Mouse (Mus musculus): ENCODE results near the gene March9. TPM values are rescaled to one million over a fixed set of nuclear protein-coding genes. Genes with fewer than 3 reads are reported as not detected.
A peak's percentile ranks its signal among the peaks of the same experiment; 100 is the strongest.

The March9 gene
- polyA plus RNA-seq, 1 experiment from 2014 or later = 1.7 TPM

- Histone ChIP-seq H3K4me2 (peak overlapping the region; percentile 54), H3K27ac (no peak overlapping the region), H3K9me3 (no peaks in the 10 kb centered on the region), H3K9ac (no peak overlapping the region), H3K27me3 (peaks cover 73% of the 10 kb centered on the region), H3K4me3 (peak overlapping the region; percentile 32), H3K36me3 (peaks cover 20% of the 10 kb centered on the region), H3K4me1 (peaks cover 22% of the 10 kb centered on the region)
- peak; percentile 20; the same call in 1 of the 2 replicates for ATAC-seq (ENCODE audit: insufficient number of reproducible peaks, low FRiP score, low TSS enrichment, low read depth)
- WGBS = 9% methylated on average over 49 of the region's 51 CpGs
Observed at GRCm38 (mm10) chr10:127091507-127092396, 31.8 kb upstream of the March9 start.

DNA sequence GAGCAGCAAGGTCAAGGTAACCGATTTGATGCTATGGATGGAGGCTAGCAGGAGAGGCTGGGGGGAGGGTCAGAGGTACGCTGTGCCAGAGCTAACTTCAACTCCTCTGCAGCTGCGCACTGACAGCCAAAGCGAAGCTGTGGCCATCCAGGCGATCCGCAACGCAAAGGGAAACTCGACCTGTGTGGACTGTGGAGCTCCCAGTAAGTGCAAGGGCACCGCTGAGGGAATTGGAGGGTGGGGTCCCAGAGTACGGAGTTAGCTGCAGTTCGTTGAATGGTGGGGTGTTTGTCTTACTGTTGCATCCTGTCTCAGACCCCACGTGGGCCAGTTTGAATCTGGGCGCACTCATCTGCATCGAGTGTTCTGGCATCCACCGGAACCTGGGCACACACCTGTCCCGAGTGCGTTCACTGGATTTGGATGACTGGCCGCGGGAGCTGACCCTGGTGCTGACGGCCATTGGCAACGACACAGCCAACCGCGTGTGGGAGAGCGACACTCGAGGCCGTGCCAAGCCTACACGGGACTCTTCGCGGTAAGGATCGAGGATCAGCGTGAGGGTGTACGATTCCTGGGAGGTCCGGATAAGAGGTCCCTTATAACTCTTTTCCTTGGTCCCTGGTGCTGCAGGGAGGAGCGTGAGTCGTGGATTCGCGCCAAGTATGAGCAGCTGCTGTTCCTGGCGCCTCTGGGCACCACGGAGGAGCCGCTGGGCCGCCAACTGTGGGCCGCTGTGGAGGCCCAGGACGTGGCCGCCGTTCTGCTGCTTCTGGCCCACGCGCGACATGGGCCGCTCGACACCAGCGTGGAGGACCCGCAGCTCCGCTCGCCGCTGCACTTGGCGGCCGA is 30.8 kb upstream of the March9 start:
- peak overlapping the region; percentile 54 for H3K4me2 ChIP-seq
- 9% methylated on average over 57 of the region's 57 CpGs for WGBS
- H3K27ac ChIP-seq = no peak overlapping the region
- peaks cover 77% of the 10 kb centered on the region for H3K27me3 ChIP-seq
- H3K9ac ChIP-seq = no peak overlapping the region
- no peak for ATAC-seq (ENCODE audit: insufficient number of reproducible peaks, low FRiP score, low TSS enrichment, low read depth)
- peaks cover 10% of the 10 kb centered on the region for H3K36me3 ChIP-seq
- peak overlapping the region; percentile 32 for H3K4me3 ChIP-seq
- H3K9me3 ChIP-seq = no peaks in the 10 kb centered on the region
- H3K4me1 ChIP-seq = peaks cover 22% of the 10 kb centered on the region

- Histone ChIP-seq H3K4me2 (no peak overlapping the region), H3K4me3 (no peak overlapping the region), H3K36me3 (no peaks in the 10 kb centered on the region), H3K27me3 (peaks cover 92% of the 10 kb centered on the region), H3K4me1 (peaks cover 17% of the 10 kb centered on the region), H3K9me3 (no peaks in the 10 kb centered on the region), H3K27ac (no peak overlapping the region), H3K9ac (no peak overlapping the region)
- ATAC-seq (ENCODE audit: insufficient number of reproducible peaks, low FRiP score, low TSS enrichment, low read depth) = no peak
- 69% methylated on average over 6 of the region's 6 CpGs for WGBS
Observed at GRCm38 (mm10) chr10:127085633-127086032, 25.6 kb upstream of the March9 start.

GRCm38 (mm10) chr10:127085052-127085451 is 25.1 kb upstream of the March9 start:
- H3K27me3 ChIP-seq = peaks cover 92% of the 10 kb centered on the region
- H3K4me1 ChIP-seq = peaks cover 21% of the 10 kb centered on the region
- H3K4me2 ChIP-seq = no peak overlapping the region
- H3K9me3 ChIP-seq = no peaks in the 10 kb centered on the region
- no peak overlapping the region for H3K4me3 ChIP-seq
- WGBS = 75% methylated on average over 9 of the region's 9 CpGs
- ATAC-seq (ENCODE audit: insufficient number of reproducible peaks, low FRiP score, low TSS enrichment, low read depth) = no peak
- H3K9ac ChIP-seq = no peak overlapping the region
- no peaks in the 10 kb centered on the region for H3K36me3 ChIP-seq
- H3K27ac ChIP-seq = no peak overlapping the region

DNA sequence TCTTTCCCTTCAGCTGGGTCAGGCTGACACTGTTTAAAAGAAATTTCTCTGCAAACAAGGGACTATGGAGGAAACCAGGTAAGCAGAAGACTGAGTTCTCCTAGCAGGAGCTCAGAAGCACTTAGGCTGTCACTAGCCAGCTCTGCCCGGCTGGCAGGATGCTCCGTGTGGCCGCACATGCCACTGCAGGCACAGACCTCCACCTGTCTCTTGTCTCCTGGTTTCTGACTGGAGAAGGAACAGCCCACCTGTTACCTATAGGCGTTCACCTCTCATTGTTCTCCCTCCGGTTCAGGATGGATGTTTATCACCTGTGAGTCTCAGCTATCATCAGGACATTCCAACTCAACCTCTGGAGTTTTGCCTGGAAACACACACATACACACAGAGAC is 23.9 kb upstream of the March9 start:
- ATAC-seq (ENCODE audit: insufficient number of reproducible peaks, low FRiP score, low TSS enrichment, low read depth) = no peak
- H3K4me3 ChIP-seq = no peak overlapping the region
- WGBS = 41% methylated on average over 5 of the region's 5 CpGs

DNA sequence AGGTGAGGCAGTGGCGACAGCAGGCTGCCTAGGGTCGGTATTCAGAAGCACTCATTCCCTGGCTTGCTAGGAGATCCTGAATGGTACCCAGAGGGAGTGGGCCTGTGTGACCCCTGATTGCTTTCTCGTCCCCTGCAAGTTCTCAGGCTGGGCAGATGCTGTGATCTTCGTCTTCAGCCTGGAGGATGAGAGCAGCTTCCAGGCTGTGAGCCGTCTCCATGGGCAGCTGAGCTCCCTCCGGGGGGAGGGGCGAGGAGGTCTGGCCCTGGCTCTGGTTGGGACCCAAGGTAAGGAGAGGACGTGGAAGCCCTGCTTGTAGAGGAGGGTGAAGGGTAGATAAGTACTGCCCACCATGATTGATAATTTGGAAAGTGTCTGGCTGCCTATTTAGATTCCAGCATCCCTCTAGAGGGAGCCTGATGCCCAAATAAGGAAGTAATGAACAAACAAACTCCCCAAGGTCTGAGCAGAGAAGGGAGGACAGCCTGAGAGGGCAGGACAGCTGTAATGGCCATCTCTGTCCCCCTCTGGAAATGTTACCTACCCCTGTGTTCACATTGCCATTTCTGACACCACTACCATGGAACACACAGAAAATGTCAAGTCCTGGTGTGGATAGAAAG is 23.4 kb upstream of the March9 start:
- Histone ChIP-seq H3K4me1 (peaks cover 35% of the 10 kb centered on the region), H3K27ac (no peak overlapping the region), H3K4me3 (no peak overlapping the region), H3K27me3 (peaks cover 92% of the 10 kb centered on the region), H3K4me2 (no peak overlapping the region), H3K9ac (no peak overlapping the region), H3K9me3 (no peaks in the 10 kb centered on the region), H3K36me3 (no peaks in the 10 kb centered on the region)
- WGBS = 30% methylated on average over 8 of the region's 8 CpGs
- no peak for ATAC-seq (ENCODE audit: insufficient number of reproducible peaks, low FRiP score, low TSS enrichment, low read depth)

More for the DNA sequence above, 23.9 kb upstream of the March9 start:
- Histone ChIP-seq H3K36me3 (no peaks in the 10 kb centered on the region), H3K27me3 (peaks cover 92% of the 10 kb centered on the region), H3K9ac (no peak overlapping the region), H3K4me2 (no peak overlapping the region), H3K9me3 (no peaks in the 10 kb centered on the region), H3K27ac (no peak overlapping the region), H3K4me1 (peaks cover 32% of the 10 kb centered on the region)

GRCm38 (mm10) chr10:127081996-127082620 is 22.1 kb upstream of the March9 start:
- peaks cover 92% of the 10 kb centered on the region for H3K27me3 ChIP-seq
- H3K4me3 ChIP-seq = peak overlapping the region; percentile 27; the same call in 1 of the 2 replicates
- no peak overlapping the region for H3K9ac ChIP-seq
- H3K27ac ChIP-seq = no peak overlapping the region
- H3K36me3 ChIP-seq = no peaks in the 10 kb centered on the region
- WGBS = 29% methylated on average over 8 of the region's 8 CpGs
- H3K9me3 ChIP-seq = no peaks in the 10 kb centered on the region
- peaks cover 40% of the 10 kb centered on the region for H3K4me1 ChIP-seq
- H3K4me2 ChIP-seq = peak overlapping the region; percentile 45; the same call in 1 of the 2 replicates
- ATAC-seq (ENCODE audit: insufficient number of reproducible peaks, low FRiP score, low TSS enrichment, low read depth) = peak; percentile 23; the same call in 1 of the 2 replicates

DNA sequence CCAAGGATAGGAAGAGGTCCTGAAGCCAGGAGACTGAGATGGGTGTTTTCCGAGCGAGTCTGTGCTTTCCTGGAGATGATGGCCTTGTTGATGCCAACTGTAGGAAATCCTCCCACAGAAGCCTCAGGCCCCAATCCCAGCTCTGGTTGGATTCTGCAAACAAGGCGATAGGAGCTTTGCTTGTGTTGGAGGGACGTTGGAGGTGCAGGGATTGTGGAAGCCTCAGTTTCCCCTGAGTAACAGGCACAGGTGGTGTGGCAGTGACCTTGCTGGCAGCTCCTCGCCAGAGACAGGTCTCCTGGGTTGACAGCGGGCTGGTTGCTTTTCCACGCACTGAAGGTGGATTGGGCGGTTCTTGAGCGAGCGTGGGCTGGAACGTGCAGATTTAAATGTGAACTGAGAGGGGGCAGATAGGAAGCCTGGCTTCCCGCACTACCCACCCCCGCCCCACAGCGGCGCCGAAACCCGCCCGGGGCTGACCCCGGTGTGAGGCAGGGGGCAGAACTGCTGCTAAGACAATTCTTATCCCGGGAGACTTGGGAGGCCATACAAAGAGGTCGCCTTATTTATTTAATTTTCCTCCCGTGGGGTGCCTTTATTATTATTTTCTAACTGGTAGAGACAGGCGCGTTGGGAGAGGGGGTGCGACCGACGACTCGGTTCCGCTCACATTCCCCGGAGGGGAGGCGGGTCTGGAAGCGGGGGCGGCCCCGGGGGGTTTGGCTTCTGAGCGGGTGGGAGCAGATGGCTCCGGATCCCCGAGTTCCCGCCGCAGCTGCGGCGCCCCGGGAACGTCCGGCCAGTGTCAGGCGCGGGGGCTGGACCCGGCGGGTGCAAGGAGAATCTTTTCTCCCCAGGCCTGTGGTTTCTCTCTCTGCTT is 21.2 kb upstream of the March9 start:
- Histone ChIP-seq H3K27me3 (peaks cover 95% of the 10 kb centered on the region), H3K9me3 (no peaks in the 10 kb centered on the region), H3K4me2 (peak overlapping the region; percentile 45), H3K4me3 (peak overlapping the region; percentile 27), H3K36me3 (no peaks in the 10 kb centered on the region), H3K9ac (no peak overlapping the region), H3K4me1 (peaks cover 40% of the 10 kb centered on the region), H3K27ac (no peak overlapping the region)
- 4% methylated on average over 47 of the region's 48 CpGs for WGBS
- ATAC-seq (ENCODE audit: insufficient number of reproducible peaks, low FRiP score, low TSS enrichment, low read depth) = no peak

DNA sequence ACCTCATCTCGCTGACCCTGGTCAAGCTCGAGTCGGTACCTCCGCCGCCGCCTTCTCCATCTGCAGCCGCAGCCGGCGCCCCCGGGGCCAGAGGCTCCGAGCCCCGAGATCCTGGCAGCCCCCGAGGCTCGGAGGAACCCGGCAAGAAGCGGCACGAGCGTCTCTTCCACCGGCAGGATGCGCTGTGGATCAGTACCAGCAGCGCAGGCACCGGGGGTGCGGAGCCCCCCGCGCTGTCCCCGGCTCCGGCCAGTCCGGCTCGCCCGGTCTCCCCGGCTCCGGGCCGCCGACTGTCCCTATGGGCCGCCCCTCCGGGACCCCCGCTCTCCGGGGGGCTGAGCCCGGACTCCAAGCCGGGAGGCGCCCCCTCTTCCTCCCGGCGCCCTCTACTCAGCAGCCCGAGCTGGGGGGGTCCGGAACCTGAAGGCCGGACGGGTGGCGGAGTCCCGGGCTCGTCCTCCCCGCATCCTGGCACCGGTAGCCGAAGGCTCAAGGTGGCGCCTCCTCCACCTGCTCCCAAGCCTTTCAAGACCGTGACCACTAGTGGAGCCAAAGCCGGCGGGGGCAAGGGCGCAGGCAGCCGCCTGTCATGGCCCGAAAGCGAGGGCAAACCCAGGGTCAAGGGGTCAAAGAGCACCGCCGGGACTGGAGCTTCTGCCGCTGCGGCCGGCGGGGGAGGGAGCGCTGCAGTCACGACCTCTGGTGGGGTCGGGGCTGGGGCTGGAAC is 19.8 kb upstream of the March9 start:
- H3K4me3 ChIP-seq = peak overlapping the region; percentile 43
- peaks cover 99% of the 10 kb centered on the region for H3K27me3 ChIP-seq
- peak overlapping the region; percentile 37 for H3K9ac ChIP-seq
- peak overlapping the region; percentile 87 for H3K4me2 ChIP-seq
- 5% methylated on average over 67 of the region's 70 CpGs for WGBS
- H3K27ac ChIP-seq = no peak overlapping the region
- no peaks in the 10 kb centered on the region for H3K36me3 ChIP-seq
- ATAC-seq (ENCODE audit: insufficient number of reproducible peaks, low FRiP score, low TSS enrichment, low read depth) = no peak
- no peaks in the 10 kb centered on the region for H3K9me3 ChIP-seq
- peaks cover 40% of the 10 kb centered on the region for H3K4me1 ChIP-seq

Data from limb, embryonic 15.5 days (tissue).